Mouse (Mus musculus) erythroid progenitor cell, adult 5-6 weeks (primary cell): ENCODE results near the gene Map3k15. TPM values are rescaled to one million over a fixed set of nuclear protein-coding genes. Genes with fewer than 3 reads are reported as not detected.

ENCODE experiments used
- ATAC-seq: replicated peaks from 2 replicates; pipeline ENCODE4 v1.8.0; 2016; ENCODE audit warnings: moderate number of reproducible peaks, mild to moderate bottlenecking, moderate TSS enrichment, inconsistent platforms; ENCODE audit not compliant: poor library complexity, low FRiP score, severe bottlenecking
- total RNA-seq, 2 experiments: library from RNA; stranded (forward) in 1 of 2; stranded (reverse) in 1 of 2; fragments of 150-400 nt in 1 of 2; fragments of 186-747, 209-891 nt in 1 of 2; gene quantifications; 2 replicates each; pipeline versions ENCODE4 v1.2.3 to v1.2.4; 2015 to 2017; ENCODE audit warnings: low replicate concordance in 2 of 2

The Map3k15 gene
- total RNA-seq, 2 experiments from 2014 or later, result 0.38 to 1.7 TPM

GRCm38 (mm10) chrX:160116658-160117057 lies 128.4 kb downstream of the Map3k15 start:
- ATAC-seq, result no peak

GRCm38 (mm10) chrX:160134136-160134843 lies 146.1 kb downstream of the Map3k15 start:
- no peak for ATAC-seq

- no peak for ATAC-seq
These were observed 147.5 kb downstream of the Map3k15 start for GRCm38 (mm10) chrX:160135719-160136118.

GRCm38 (mm10) chrX:160136153-160136552 lies 147.9 kb downstream of the Map3k15 start:
- no peak for ATAC-seq

GRCm38 (mm10) chrX:160137177-160137860 lies 149.1 kb downstream of the Map3k15 start:
- ATAC-seq, result peak; percentile 58

- peak; percentile 97 for ATAC-seq
These were observed 149.9 kb downstream of the Map3k15 start, which contains the start of gene Pdha1 for GRCm38 (mm10) chrX:160137861-160138717. Gene Pdha1, minus strand, starts transcription at chrX:160138413.

GRCm38 (mm10) chrX:160146806-160147205 lies 158.6 kb downstream of the Map3k15 start:
- ATAC-seq, result no peak

GRCm38 (mm10) chrX:160147406-160147805 lies 159.2 kb downstream of the Map3k15 start:
- no peak for ATAC-seq

- ATAC-seq, result no peak
These were observed 160.6 kb downstream of the Map3k15 start for GRCm38 (mm10) chrX:160148859-160149258.

GRCm38 (mm10) chrX:160153147-160153815 lies 165.0 kb downstream of the Map3k15 start:
- no peak for ATAC-seq

GRCm38 (mm10) chrX:160164259-160164658 lies 176.0 kb downstream of the Map3k15 start:
- no peak for ATAC-seq

GRCm38 (mm10) chrX:160166246-160166985 lies 178.2 kb downstream of the Map3k15 start:
- no peak for ATAC-seq

GRCm38 (mm10) chrX:160170150-160170549 lies 181.9 kb downstream of the Map3k15 start:
- ATAC-seq, result no peak

Other genes starting within 250 kb of the Map3k15 start
- gene Pdha1, start 150.0 kb downstream of the Map3k15 start, total RNA-seq (2015; ENCODE audit: low replicate concordance), result 18.9 and 28.5 TPM in 2 replicates
- 17.3 and 28.5 TPM in 2 replicates for gene Pdha1, start 150.0 kb downstream of the Map3k15 start, total RNA-seq (2017; ENCODE audit: low replicate concordance)